Mouse (Mus musculus): ENCODE measurements around the gene Myo18b.

GRCm38 (mm10) chr5:112740651-112741050 is 155.5 kb downstream of the Myo18b start:
- TF ChIP-seq POLR2A (IDR thresholded peaks at IDR 0.05; ENCODE audit: low read depth, low read length) (no peak), CTCF (IDR thresholded peaks at IDR 0.05; ENCODE audit: borderline replicate concordance, insufficient read depth, low read length) (no peak)

Measured in embryonic fibroblast, embryonic 13.5 days (primary cell).